Mouse (Mus musculus) midbrain, embryonic 10.5 days (tissue): Measurements from ENCODE around the gene 1700024G13Rik. TPM values are rescaled to one million over a fixed set of nuclear protein-coding genes. Genes with fewer than 3 reads are reported as not detected.
A peak's percentile ranks its signal among the peaks of the same experiment; 100 is the strongest.
"Not testable (repeated sequence)": the region's sequence is repeated elsewhere in the genome, so short reads cannot be mapped to it uniquely, and the experiment has no call there.

Source experiments
- DNase-seq: peaks from one replicate; pipeline ENCODE4 v3.0.0-alpha.2; 2017; ENCODE audit warnings: low spot score
- H3K27ac ChIP-seq: fragments of 300-500 bp; sonication (generic); replicated peaks from 2 replicates; pipeline ENCODE4 v1.5.1; 2016; ENCODE audit warnings: mild to moderate bottlenecking
- H3K27me3 ChIP-seq: fragments of 300-500 bp; sonication (generic); 2 replicates; pipeline ENCODE4 v1.6.1; 2016; ENCODE audit warnings: low read depth, mild to moderate bottlenecking; ENCODE audit not compliant: poor library complexity, severe bottlenecking
- H3K36me3 ChIP-seq: fragments of 300-500 bp; sonication (generic); 2 replicates; pipeline ENCODE4 v1.6.1; 2016; ENCODE audit warnings: mild to moderate bottlenecking, moderate library complexity
- H3K4me1 ChIP-seq: fragments of 300-500 bp; sonication (generic); 2 replicates; pipeline ENCODE4 v1.6.1; 2016
- H3K4me3 ChIP-seq: fragments of 300-500 bp; sonication (generic); 2 replicates; pipeline ENCODE4 v1.5.1; 2016; ENCODE audit warnings: mild to moderate bottlenecking, moderate library complexity
- H3K9me3 ChIP-seq: fragments of 300-500 bp; sonication (generic); replicated peaks from 2 replicates; pipeline ENCODE4 v1.6.1; 2016; ENCODE audit warnings: mild to moderate bottlenecking
- WGBS: fragments of 180-500 bp; shearing (Covaris S2); methylation state at CpG from one replicate; pipeline ENCODE4 v1.1.7; 2016; 5-methylcytosine and 5-hydroxymethylcytosine counted together
- polyA plus RNA-seq: library from polyadenylated mRNA; unstranded; fragments of >200 nt; fragmentation: Nextera tagmentation; extraction: Ambion mirVana; gene quantifications from 2 replicates; pipeline ENCODE4 v1.2.1, GENCODE M21; 2016

1700024G13Rik gene
- not detected in 2 replicates for polyA plus RNA-seq

GRCm38 (mm10) chr14:32388196-32388595, at the start of gene 1700024G13Rik:
TSS of gene 1700024G13Rik (minus strand) at chr14:32388391.
- Histone ChIP-seq H3K4me1 (peaks cover 11% of the 10 kb centered on the region), H3K27ac (no peak within 1 kb of the TSS), H3K27me3 (peaks cover 13% of the 10 kb centered on the region), H3K4me3 (peak within 1 kb of the TSS; percentile 40), H3K36me3 (no peaks in the 10 kb centered on the region), H3K9me3 (no peaks in the 10 kb centered on the region)
- under 1% methylated on average over 13 of the region's 13 CpGs for WGBS
- peak; percentile 85 for DNase-seq

DNA sequence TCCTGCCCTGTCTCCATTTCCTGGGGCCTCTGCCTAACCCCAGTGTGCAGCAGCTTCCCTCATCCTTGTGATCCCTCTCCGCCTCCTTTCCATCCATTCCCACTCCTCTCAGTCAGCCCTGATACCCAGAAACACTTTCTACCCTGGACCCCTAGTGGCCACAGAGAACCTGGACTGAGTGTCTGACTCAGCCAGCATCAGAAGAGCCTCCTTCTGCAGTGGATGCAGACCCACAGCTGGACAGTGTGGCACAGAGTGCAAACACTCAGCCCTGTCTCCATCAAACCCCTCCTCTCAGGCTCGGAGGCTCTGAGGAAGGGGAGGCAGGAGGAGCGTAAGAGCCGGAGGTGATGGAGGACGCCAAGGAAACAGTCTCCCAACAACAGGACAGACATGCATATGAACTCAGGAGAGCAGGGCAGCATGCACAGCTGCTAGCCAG, 49.2 kb upstream of the 1700024G13Rik start:
- Histone ChIP-seq H3K27ac (no peak overlapping the region), H3K9me3 (no peaks in the 10 kb centered on the region), H3K4me3 (no peak overlapping the region), H3K27me3 (peaks cover 5% of the 10 kb centered on the region; the same call in 1 of the 2 replicates), H3K36me3 (no peaks in the 10 kb centered on the region), H3K4me1 (peaks cover 12% of the 10 kb centered on the region)
- peak; percentile 40 for DNase-seq
- WGBS = 34% methylated on average over 5 of the region's 5 CpGs

DNA sequence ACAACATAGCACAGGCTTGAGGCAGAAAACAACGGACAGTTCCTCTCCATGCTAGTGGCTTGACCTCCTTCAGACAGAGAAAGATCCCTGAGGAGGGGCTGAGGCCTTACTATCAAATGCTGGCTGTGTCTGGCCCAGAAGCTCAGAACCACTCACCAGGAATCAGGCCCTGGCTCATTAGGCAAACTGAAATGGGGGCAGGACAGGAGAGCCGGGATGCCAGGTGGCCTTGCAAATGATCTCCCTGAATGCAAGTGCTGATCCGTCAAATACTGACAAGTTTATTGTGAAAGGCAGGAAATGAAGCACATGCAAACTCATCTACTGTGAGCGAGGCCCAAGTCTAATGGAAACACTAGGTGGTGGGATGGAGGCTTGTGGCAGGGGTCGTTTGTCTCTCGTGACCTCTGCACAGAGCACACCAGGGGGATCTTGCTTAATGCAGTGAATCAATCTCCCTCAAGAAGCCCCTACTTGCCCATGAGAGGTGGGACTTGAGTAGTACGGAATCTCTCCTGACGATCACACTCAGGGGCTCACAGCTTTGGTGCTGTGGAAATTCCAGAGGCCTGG, 40.9 kb upstream of the 1700024G13Rik start:
- H3K4me3 ChIP-seq = no peak overlapping the region
- no peaks in the 10 kb centered on the region for H3K27me3 ChIP-seq
- H3K4me1 ChIP-seq = peaks cover 11% of the 10 kb centered on the region
- peak; percentile 11 for DNase-seq
- H3K9me3 ChIP-seq = no peaks in the 10 kb centered on the region
- no peak overlapping the region for H3K27ac ChIP-seq
- 35% methylated on average over 8 of the region's 8 CpGs for WGBS
- H3K36me3 ChIP-seq = no peaks in the 10 kb centered on the region

DNA sequence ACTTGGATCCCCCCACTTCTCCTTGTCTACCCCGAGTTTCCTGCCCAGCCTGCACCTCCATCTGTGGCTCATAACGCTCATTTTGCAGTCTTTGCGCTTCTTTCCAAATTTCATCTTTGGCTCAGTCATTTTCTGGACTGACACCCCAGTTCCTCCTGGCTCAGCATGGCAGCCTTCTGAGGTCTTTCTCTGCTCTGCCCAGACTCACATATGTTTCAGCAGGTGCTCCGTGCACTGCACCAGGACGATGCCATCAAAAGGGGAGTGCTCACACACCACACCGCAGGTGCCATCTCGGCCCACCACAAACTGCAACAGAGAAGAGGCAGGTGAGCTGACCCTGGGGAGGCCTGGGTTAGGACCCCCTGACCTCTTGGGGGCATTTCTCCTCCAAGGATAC, 35.8 kb upstream of the 1700024G13Rik start:
- H3K9me3 ChIP-seq = no peaks in the 10 kb centered on the region
- no peak overlapping the region for H3K4me3 ChIP-seq
- WGBS = 93% methylated on average over 7 of the region's 7 CpGs

GRCm38 (mm10) chr14:32418747-32419146, 30.6 kb upstream of the 1700024G13Rik start:
- Histone ChIP-seq H3K36me3 (no peaks in the 10 kb centered on the region), H3K9me3 (peaks cover 12% of the 10 kb centered on the region), H3K4me1 (no peaks in the 10 kb centered on the region), H3K27me3 (no peaks in the 10 kb centered on the region), H3K27ac (no peak overlapping the region), H3K4me3 (no peak overlapping the region)
- 86% methylated on average over 11 of the region's 11 CpGs for WGBS
- peak; percentile 11 for DNase-seq

More for the DNA sequence above, 35.8 kb upstream of the 1700024G13Rik start:
- Histone ChIP-seq H3K27ac (no peak overlapping the region), H3K36me3 (no peaks in the 10 kb centered on the region), H3K4me1 (peaks cover 5% of the 10 kb centered on the region), H3K27me3 (no peaks in the 10 kb centered on the region)
- DNase-seq = peak; percentile 6

GRCm38 (mm10) chr14:32412075-32412474, 23.9 kb upstream of the 1700024G13Rik start:
- no peaks in the 10 kb centered on the region for H3K27me3 ChIP-seq
- H3K4me3 ChIP-seq = no peak overlapping the region
- DNase-seq = no peak
- H3K4me1 ChIP-seq = no peaks in the 10 kb centered on the region
- peaks cover 9% of the 10 kb centered on the region for H3K9me3 ChIP-seq
- 83% methylated on average over 5 of the region's 5 CpGs for WGBS
- H3K27ac ChIP-seq = no peak overlapping the region
- H3K36me3 ChIP-seq = no peaks in the 10 kb centered on the region

DNA sequence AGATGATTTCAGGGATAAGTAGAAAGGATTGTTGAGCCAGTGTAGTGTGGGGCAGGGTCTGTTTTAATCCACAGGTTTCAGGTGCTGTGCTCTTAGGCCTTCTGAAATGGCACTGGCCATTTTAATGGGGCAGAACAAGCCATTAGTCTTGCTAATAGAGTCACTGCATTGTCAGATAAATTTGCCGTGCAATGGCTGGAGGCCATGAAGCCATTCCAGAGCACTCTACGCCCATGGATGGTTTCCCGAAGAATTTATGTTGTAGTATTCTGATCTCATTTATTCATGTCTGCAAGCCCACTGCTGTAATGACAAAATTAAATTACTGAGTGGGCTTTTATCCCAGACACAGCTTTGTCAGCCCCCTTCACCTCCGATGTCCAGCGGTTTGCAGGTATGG, 21.9 kb upstream of the 1700024G13Rik start:
- WGBS = 93% methylated on average over 5 of the region's 5 CpGs
- DNase-seq = no peak
- Histone ChIP-seq H3K4me3 (no peak overlapping the region), H3K9me3 (no peaks in the 10 kb centered on the region; the same call in 1 of the 2 replicates), H3K27me3 (no peaks in the 10 kb centered on the region), H3K27ac (no peak overlapping the region), H3K36me3 (no peaks in the 10 kb centered on the region), H3K4me1 (no peaks in the 10 kb centered on the region)

- not testable (repeated sequence) for H3K9me3 ChIP-seq, H3K4me3 ChIP-seq, H3K27ac ChIP-seq, DNase-seq, H3K4me1 ChIP-seq, H3K36me3 ChIP-seq, H3K27me3 ChIP-seq
- 68% methylated on average over 1 of the region's 1 CpGs for WGBS
These were observed 17.2 kb upstream of the 1700024G13Rik start for GRCm38 (mm10) chr14:32405399-32405798.

- peaks cover 28% of the 10 kb centered on the region for H3K27me3 ChIP-seq
- H3K27ac ChIP-seq = no peak overlapping the region
These were observed 6.6 kb downstream of the 1700024G13Rik start for GRCm38 (mm10) chr14:32381619-32382018.

DNA sequence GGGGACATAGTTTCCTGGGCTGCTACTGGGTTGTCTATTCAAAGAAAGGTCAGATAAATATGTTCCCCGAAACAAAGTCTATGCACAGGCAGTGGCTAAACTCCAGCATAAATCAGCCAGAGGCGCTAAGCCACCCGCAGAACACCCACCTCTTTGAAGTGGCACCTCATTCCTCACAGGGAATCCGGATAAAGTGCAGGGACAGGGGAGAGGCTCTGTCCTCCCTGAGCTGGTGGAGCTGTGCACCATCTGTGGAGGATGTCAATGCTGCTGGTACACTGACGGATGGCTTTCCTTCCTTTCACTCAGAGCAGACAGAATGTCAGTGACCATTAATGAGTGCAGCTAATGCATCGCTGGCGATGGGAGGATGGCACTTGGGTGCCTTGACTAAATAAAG, 7.1 kb downstream of the 1700024G13Rik start:
- Histone ChIP-seq H3K36me3 (no peaks in the 10 kb centered on the region), H3K27ac (no peak overlapping the region), H3K9me3 (no peaks in the 10 kb centered on the region), H3K27me3 (peaks cover 28% of the 10 kb centered on the region), H3K4me1 (peaks cover 26% of the 10 kb centered on the region), H3K4me3 (no peak overlapping the region)
- 48% methylated on average over 7 of the region's 7 CpGs for WGBS
- DNase-seq = no peak

More at GRCm38 (mm10) chr14:32381619-32382018, 6.6 kb downstream of the 1700024G13Rik start:
- Histone ChIP-seq H3K9me3 (no peaks in the 10 kb centered on the region), H3K36me3 (no peaks in the 10 kb centered on the region), H3K4me3 (no peak overlapping the region), H3K4me1 (peaks cover 26% of the 10 kb centered on the region)
- DNase-seq = no peak
- 66% methylated on average over 15 of the region's 15 CpGs for WGBS

DNA sequence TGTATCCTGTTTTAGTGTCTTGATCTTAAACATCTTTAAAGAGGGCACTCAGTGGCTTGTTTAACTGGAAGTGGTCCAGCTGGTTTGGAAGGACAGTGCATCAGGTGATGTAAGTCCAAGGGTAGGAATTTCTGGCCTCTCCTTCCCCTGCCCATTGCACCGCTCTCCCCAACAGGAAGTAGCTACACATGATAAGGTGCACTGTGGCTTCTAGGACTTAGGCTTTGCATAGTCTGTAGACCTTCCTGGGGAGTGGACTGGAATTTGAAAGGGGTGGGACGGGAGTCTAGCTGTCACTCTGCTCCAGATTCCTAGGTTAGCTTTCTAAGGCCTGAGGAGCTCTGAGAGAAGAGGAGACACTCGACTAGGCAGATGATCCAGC, 8.1 kb downstream of the 1700024G13Rik start:
- H3K36me3 ChIP-seq = no peaks in the 10 kb centered on the region
- H3K4me1 ChIP-seq = peaks cover 26% of the 10 kb centered on the region
- peaks cover 28% of the 10 kb centered on the region for H3K27me3 ChIP-seq
- no peak for DNase-seq
- no peaks in the 10 kb centered on the region for H3K9me3 ChIP-seq
- no peak overlapping the region for H3K4me3 ChIP-seq
- no peak overlapping the region for H3K27ac ChIP-seq
- WGBS = 48% methylated on average over 3 of the region's 3 CpGs

DNA sequence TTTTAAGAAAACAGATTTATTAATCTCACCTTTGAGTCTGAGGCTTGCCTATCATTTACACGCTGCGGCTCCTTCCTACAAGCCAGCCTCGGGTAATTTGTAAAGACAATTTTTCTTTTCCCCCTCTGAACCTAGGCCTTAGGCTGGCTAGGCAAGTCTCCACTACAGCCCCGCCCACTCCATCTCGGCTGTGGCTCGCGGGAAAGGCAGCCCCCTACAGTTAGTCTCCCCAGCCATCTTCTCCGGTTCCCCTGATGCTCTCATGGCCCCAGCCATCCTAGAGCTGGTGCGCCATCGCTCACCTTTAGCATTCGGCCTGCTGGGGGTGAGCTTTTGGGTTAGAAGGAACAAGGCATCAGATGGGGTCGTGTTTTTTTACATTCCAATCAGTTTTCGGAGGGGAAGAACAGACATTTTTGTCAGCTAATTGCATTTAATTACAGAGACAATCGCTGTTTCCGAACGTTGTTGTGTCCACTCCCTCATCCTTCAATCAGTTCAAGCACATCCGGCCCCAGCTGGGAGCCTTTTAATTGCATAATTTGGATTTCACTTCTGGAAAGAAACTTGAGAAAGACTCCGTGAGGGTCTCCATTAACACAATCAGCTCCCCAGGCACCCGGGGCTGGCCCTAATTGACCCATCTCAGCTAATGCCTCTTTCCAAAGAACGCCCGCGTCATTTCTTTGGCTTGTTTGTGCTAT, 8.6 kb downstream of the 1700024G13Rik start:
- Histone ChIP-seq H3K4me3 (peak overlapping the region; percentile 28; the same call in 1 of the 2 replicates), H3K4me1 (peaks cover 26% of the 10 kb centered on the region), H3K27ac (no peak overlapping the region), H3K27me3 (peaks cover 28% of the 10 kb centered on the region), H3K36me3 (no peaks in the 10 kb centered on the region), H3K9me3 (no peaks in the 10 kb centered on the region)
- peak; percentile 23 for DNase-seq
- 13% methylated on average over 22 of the region's 22 CpGs for WGBS

- H3K9me3 ChIP-seq = no peaks in the 10 kb centered on the region
- H3K4me1 ChIP-seq = no peaks in the 10 kb centered on the region
- H3K4me3 ChIP-seq = no peak overlapping the region
- H3K36me3 ChIP-seq = no peaks in the 10 kb centered on the region
- no peak for DNase-seq
- no peaks in the 10 kb centered on the region for H3K27me3 ChIP-seq
- no peak overlapping the region for H3K27ac ChIP-seq
- WGBS = 91% methylated on average over 2 of the region's 2 CpGs
These were observed 15.7 kb downstream of the 1700024G13Rik start for GRCm38 (mm10) chr14:32372510-32372909.
